8 mouse cellular contexts compared by ENCODE assay signal in genomic region chr2:27649862-27650661, GRCm38 (mm10). TPM values are rescaled to one million over a fixed set of nuclear protein-coding genes. Genes with fewer than 3 reads are reported as not detected.
DNase-seq lines count a peak whose midpoint lies in the region; ATAC-seq lines count a peak whose summit lies in the region.
"Had no signal": no experiment of that assay in that cellular context is flagged by ENCODE, and none has a peak within 500 bp of the region (broad histone marks: within the 10 kb centered on the region; RNA-seq: fewer than 3 reads in every experiment).

No protein-coding gene starts in this region.

- no peaks in the 10 kb centered on the region for H3K36me3 ChIP-seq in midbrain, embryonic 11.5 days (ENCODE audit: control insufficient read depth, insufficient read depth, low read length)
- H3K36me3 ChIP-seq in midbrain, embryonic 15.5 days (replicated peaks) = no peaks in the 10 kb centered on the region
- no peaks in the 10 kb centered on the region for H3K36me3 ChIP-seq in embryonic facial prominence, embryonic 14.5 days (ENCODE audit: control insufficient read depth, insufficient read depth, low read length)
- H3K36me3 ChIP-seq in limb, embryonic 11.5 days (ENCODE audit: control insufficient read depth, insufficient read depth, low read length) = no peaks in the 10 kb centered on the region

- peak overlapping the region; percentile 36; the same call in 1 of the 2 replicates for H3K27ac ChIP-seq in midbrain, embryonic 11.5 days (ENCODE audit: low read depth, low read length)
- H3K27ac ChIP-seq in midbrain, embryonic 15.5 days = no peak overlapping the region
- H3K27ac ChIP-seq in embryonic facial prominence, embryonic 14.5 days (replicated peaks; ENCODE audit: low read depth, low read length) = peak overlapping the region; percentile 68
- peak overlapping the region; percentile 63; the same call in 1 of the 2 replicates for H3K27ac ChIP-seq in limb, embryonic 11.5 days (replicated peaks; ENCODE audit: low read depth, low read length)

- no peaks in the 10 kb centered on the region for H3K9me3 ChIP-seq in midbrain, embryonic 11.5 days (ENCODE audit: control insufficient read depth, low read length)
- no peaks in the 10 kb centered on the region for H3K9me3 ChIP-seq in midbrain, embryonic 15.5 days
- H3K9me3 ChIP-seq in embryonic facial prominence, embryonic 14.5 days (ENCODE audit: control insufficient read depth, low read length) = no peaks in the 10 kb centered on the region
- no peaks in the 10 kb centered on the region for H3K9me3 ChIP-seq in limb, embryonic 11.5 days (ENCODE audit: control insufficient read depth, low read length)

- peak; percentile 91 for DNase-seq in midbrain, embryonic 11.5 days (ENCODE audit: low spot score, missing footprints)
- DNase-seq in embryonic facial prominence, embryonic 14.5 days (ENCODE audit: low spot score) = peak; percentile 80
- peak; percentile 53 for DNase-seq in limb, embryonic 11.5 days (ENCODE audit: low spot score)
- peak; percentile 3 to 22 for DNase-seq in thymus, postnatal 36 days
- DNase-seq in adrenal gland, adult 8-10 months = no peak

- peaks cover 12% of the 10 kb centered on the region for H3K27me3 ChIP-seq in midbrain, embryonic 11.5 days (ENCODE audit: control insufficient read depth, insufficient read depth, low read length)
- H3K27me3 ChIP-seq in midbrain, embryonic 15.5 days (replicated peaks) = no peaks in the 10 kb centered on the region
- no peaks in the 10 kb centered on the region for H3K27me3 ChIP-seq in embryonic facial prominence, embryonic 14.5 days (replicated peaks; ENCODE audit: control insufficient read depth, insufficient read depth, low read length)
- H3K27me3 ChIP-seq in limb, embryonic 11.5 days (ENCODE audit: control insufficient read depth, insufficient read depth, low read length) = no peaks in the 10 kb centered on the region
- H3K27me3 ChIP-seq: Patski had no signal

- WGBS in midbrain, embryonic 11.5 days = 4% methylated on average over 8 of the region's 8 CpGs
- WGBS in midbrain, embryonic 15.5 days = 18% methylated on average over 8 of the region's 8 CpGs
- WGBS in embryonic facial prominence, embryonic 14.5 days = 18% methylated on average over 8 of the region's 8 CpGs
- WGBS in limb, embryonic 11.5 days = 36% methylated on average over 8 of the region's 8 CpGs

- H3K4me2 ChIP-seq in midbrain, embryonic 11.5 days = no peak overlapping the region
- H3K4me2 ChIP-seq in midbrain, embryonic 15.5 days = no peak overlapping the region
- no peak overlapping the region for H3K4me2 ChIP-seq in embryonic facial prominence, embryonic 14.5 days (ENCODE audit: low read depth, low read length)
- H3K4me2 ChIP-seq in limb, embryonic 11.5 days (ENCODE audit: low read depth, severe bottlenecking) = no peak overlapping the region

- no peak overlapping the region for H3K4me3 ChIP-seq in midbrain, embryonic 11.5 days (ENCODE audit: low read depth, low read length)
- H3K4me3 ChIP-seq in midbrain, embryonic 15.5 days = no peak overlapping the region
- H3K4me3 ChIP-seq in embryonic facial prominence, embryonic 14.5 days (ENCODE audit: low read depth, low read length) = no peak overlapping the region
- H3K4me3 ChIP-seq in limb, embryonic 11.5 days (ENCODE audit: low read depth, low read length) = no peak overlapping the region

- peak; percentile 70 for ATAC-seq in midbrain, embryonic 11.5 days (ENCODE audit: low FRiP score)
- no peak for ATAC-seq in midbrain, embryonic 15.5 days (replicated peaks)
- ATAC-seq in embryonic facial prominence, embryonic 14.5 days (ENCODE audit: low read depth) = peak; percentile 89
- peak; percentile 83 for ATAC-seq in limb, embryonic 11.5 days (ENCODE audit: insufficient number of reproducible peaks, low FRiP score, low TSS enrichment, low read depth)
- no peak for ATAC-seq in megakaryocyte, adult 5-6 weeks (ENCODE audit: poor library complexity, severe bottlenecking)
- ATAC-seq: Patski had no signal

- H3K9ac ChIP-seq in midbrain, embryonic 11.5 days (ENCODE audit: low read length) = peak overlapping the region; percentile 37; the same call in 1 of the 2 replicates
- no peak overlapping the region for H3K9ac ChIP-seq in midbrain, embryonic 15.5 days
- H3K9ac ChIP-seq in embryonic facial prominence, embryonic 14.5 days (ENCODE audit: low read depth, low read length) = 0 out of 2 replicates have a peak overlapping the region, but pooled peaks have one; percentile 15
- H3K9ac ChIP-seq in limb, embryonic 11.5 days (ENCODE audit: low read length) = peak overlapping the region; percentile 53

- peaks cover 11% of the 10 kb centered on the region for H3K4me1 ChIP-seq in midbrain, embryonic 11.5 days (ENCODE audit: control insufficient read depth, insufficient read depth, low read length)
- H3K4me1 ChIP-seq in midbrain, embryonic 15.5 days = peaks cover 5% of the 10 kb centered on the region; the same call in 1 of the 2 replicates
- H3K4me1 ChIP-seq in embryonic facial prominence, embryonic 14.5 days (ENCODE audit: control insufficient read depth, insufficient read depth, low read length) = peaks cover 13% of the 10 kb centered on the region
- H3K4me1 ChIP-seq in limb, embryonic 11.5 days (ENCODE audit: control insufficient read depth, insufficient read depth, low read length) = no peaks in the 10 kb centered on the region

RNA-seq across cellular contexts. Expression of gene Rxra, which starts 26.2 kb away (rescaled TPM):
- 6.7 and 6.9 TPM in 2 replicates for polyA plus RNA-seq in midbrain, embryonic 11.5 days (2014; fragmentation: Nextera tagmentation; extraction: Ambion mirVana)
- polyA plus RNA-seq in midbrain, embryonic 15.5 days (2015; fragmentation: Nextera tagmentation; extraction: Ambion mirVana) = 3.1 and 4.1 TPM in 2 replicates
- 11.3 and 11.5 TPM in 2 replicates for polyA plus RNA-seq in embryonic facial prominence, embryonic 14.5 days (2014; fragmentation: Nextera tagmentation; extraction: Ambion mirVana)
- 8.7 TPM in 2 replicates for polyA plus RNA-seq in limb, embryonic 11.5 days (2014; fragmentation: Nextera tagmentation; extraction: Ambion mirVana)
- total RNA-seq in megakaryocyte, adult 5-6 weeks (2015) = 15.4 and 16.1 TPM in 2 replicates
- total RNA-seq in megakaryocyte, adult 5-6 weeks (2017) = 16.8 and 17.0 TPM in 2 replicates
- 10 to 100 TPM; 51.3 to 64.4 (median 56.7) TPM for total RNA-seq in adrenal gland, adult 8-10 months (2022)

Comparison
In these comparisons a context has a peak if more than half of its experiments do, and no peak if none do; other contexts are left out.
1. ATAC-seq: peak in midbrain, embryonic 11.5 days (single experiment), embryonic facial prominence, embryonic 14.5 days (single experiment) and limb, embryonic 11.5 days (single experiment); none in midbrain, embryonic 15.5 days (single experiment) and megakaryocyte, adult 5-6 weeks (single experiment).